Mouse (Mus musculus) monocyte, adult 5-6 weeks (primary cell): ENCODE measurements around the gene Scgb2b18. TPM values are rescaled to one million over a fixed set of nuclear protein-coding genes. Genes with fewer than 3 reads are reported as not detected.
"Not testable (repeated sequence)": the region's sequence is repeated elsewhere in the genome, so short reads cannot be mapped to it uniquely, and the experiment has no call there.

Experiments
- ATAC-seq: fragments of 153-309, 156-312 bp; replicated peaks from 2 replicates; pipeline ENCODE4 v1.8.0; 2017; ENCODE audit warnings: mild to moderate bottlenecking; ENCODE audit not compliant: low TSS enrichment, insufficient number of reproducible peaks, severe bottlenecking, poor library complexity, low FRiP score
- total RNA-seq: library from RNA; stranded (forward); fragments of 200-1000, 200-491, 200-594 nt; gene quantifications from 3 replicates; pipeline ENCODE4 v1.2.3, GENCODE M21; 2017

Scgb2b18 gene
- total RNA-seq = not detected in 3 replicates

DNA sequence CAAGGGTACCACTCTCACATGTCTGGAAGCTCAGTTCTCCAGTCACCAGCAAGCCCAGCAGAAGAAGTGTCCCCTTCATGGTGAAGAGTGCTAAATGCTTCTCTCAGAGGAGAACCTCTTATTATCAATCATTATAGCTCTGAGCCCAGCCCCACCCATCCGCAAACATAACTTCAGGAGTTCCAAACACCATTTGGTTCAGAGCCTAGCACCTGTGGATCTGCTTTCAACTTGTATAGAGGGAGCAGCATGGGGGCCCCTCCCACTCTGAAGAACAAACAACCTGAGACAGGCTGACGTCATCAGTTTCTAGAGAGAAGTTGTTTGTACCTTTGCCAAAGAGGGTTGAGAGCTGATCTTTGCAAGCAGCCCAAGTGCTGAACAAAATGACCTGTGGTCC is at the start of gene Scgb2b18:
Scgb2b18 (minus strand) TSS at position 101 of the 400 bp plus-strand sequence.
- not testable (repeated sequence) for ATAC-seq

DNA sequence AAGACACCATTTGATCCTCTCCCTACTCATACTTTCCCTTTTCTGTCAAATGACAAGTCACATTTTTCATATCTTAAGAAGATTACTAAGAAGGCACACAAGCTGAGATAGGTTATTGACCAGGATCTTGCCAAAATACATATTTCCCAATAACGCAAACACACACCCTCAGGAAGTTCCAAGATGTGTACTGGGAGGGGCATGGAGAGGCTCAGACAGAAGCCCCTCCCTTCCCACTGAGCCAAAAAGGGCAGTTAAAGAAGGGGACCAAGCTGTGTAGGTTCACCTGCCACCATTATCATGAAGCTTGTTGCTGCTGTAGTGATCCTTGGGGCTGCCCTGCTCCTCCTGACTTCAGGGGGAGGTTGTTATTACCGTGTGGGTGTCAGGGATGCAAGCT is 11.6 kb upstream of the Scgb2b18 start, which contains the start of gene Scgb1b18:
Scgb1b18 (plus strand) TSS at position 301 of the 400 bp plus-strand sequence.
- not testable (repeated sequence) for ATAC-seq

Other genes with a start within 250 kb of the Scgb2b18 start
- not detected in 3 replicates for gene Scgb2b17, start 117.3 kb downstream of the Scgb2b18 start, total RNA-seq
- gene Scgb1b17, start 110.4 kb downstream of the Scgb2b18 start, total RNA-seq = not detected in 3 replicates
- not detected in 3 replicates for gene Scgb1b18, start 11.7 kb upstream of the Scgb2b18 start, total RNA-seq
- gene Scgb2b19, start 106.5 kb upstream of the Scgb2b18 start, total RNA-seq = not detected in 3 replicates
- gene Scgb1b19, start 113.4 kb upstream of the Scgb2b18 start, total RNA-seq = not detected in 3 replicates
- gene Scgb2b20, start 192.5 kb upstream of the Scgb2b18 start, total RNA-seq = not detected in 3 replicates
- gene Scgb1b20, start 199.4 kb upstream of the Scgb2b18 start, total RNA-seq = not detected in 3 replicates